Mouse (Mus musculus): Measurements from ENCODE around the gene Lrrc37a.

GRCm38 (mm10) chr11:103419667-103420066 is 84.7 kb downstream of the Lrrc37a start:
- TF ChIP-seq ZC3H11A (IDR thresholded peaks at IDR 0.05; ENCODE audit: borderline replicate concordance, low read depth, low read length) (no peak), MAFK (IDR thresholded peaks at IDR 0.05; ENCODE audit: insufficient read depth, low read depth, low read length) (no peak)
